Mouse (Mus musculus): ENCODE results near the gene Prkar1a.
A peak's percentile ranks its signal among the peaks of the same experiment; 100 is the strongest.

Prkar1a gene

DNA sequence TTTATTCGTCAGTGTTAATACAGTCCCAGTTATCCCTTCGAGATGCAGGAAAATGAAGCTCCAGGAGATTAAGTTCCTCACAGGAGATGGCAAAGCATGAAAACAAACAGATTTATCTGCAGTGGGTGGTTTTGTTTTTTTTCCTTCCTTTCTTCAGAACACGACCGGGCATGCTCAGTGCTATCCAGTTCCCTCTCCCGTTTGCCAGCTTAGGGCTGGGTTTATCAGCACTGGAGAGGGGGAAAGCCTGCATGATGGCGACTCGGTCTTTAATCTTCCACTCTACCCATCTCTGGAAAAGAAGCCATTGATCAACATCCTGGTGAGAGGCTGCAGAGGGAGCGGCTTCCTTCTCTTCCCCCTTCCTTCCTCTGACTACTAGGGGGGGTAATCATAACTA, at the start of gene Prkar1a:
Gene Prkar1a, plus strand, starts transcription at position 200 of the 400 bp plus-strand sequence.
- Histone ChIP-seq H3K9me3 (ENCODE audit: low read length) (no peaks in the 10 kb centered on the region), H3K4me1 (replicated peaks; ENCODE audit: low read depth, low read length) (peaks cover 38% of the 10 kb centered on the region), H3K27me3 (ENCODE audit: insufficient read depth, low read length) (peaks cover 18% of the 10 kb centered on the region), H3K36me3 (ENCODE audit: insufficient read depth, low read length) (peaks cover 10% of the 10 kb centered on the region), H3K4me3 (replicated peaks; ENCODE audit: low read length) (peak within 1 kb of the TSS; percentile 94)
- TF ChIP-seq CTCF (conservative IDR thresholded peaks at IDR 0.05; ENCODE audit: low read length) = no peak

DNA sequence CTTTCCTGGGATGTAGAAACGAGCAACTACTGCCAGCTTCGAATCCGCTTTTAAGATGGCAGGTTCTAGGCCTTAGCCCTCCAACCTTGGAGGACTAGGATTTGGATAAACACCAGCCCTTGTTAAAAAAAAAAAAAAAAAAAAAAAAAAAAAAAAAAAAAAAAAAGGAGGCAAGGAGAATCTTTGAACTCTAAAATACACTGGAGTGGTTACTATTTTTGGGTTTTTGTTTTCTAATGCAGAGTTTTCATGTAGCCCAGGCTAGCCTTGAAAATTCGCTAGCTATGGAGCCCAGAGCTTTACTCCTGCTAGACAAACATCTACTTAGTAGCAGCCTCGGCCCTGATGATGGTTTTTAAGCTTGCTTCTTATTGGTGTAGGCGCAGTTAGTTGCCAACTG, 41.6 kb upstream of the Prkar1a start:
- Histone ChIP-seq H3K9me3 (ENCODE audit: low read length) (no peaks in the 10 kb centered on the region), H3K4me3 (replicated peaks; ENCODE audit: low read length) (no peak overlapping the region), H3K27me3 (ENCODE audit: insufficient read depth, low read length) (peaks cover 3% of the 10 kb centered on the region), H3K4me1 (replicated peaks; ENCODE audit: low read depth, low read length) (peaks cover 21% of the 10 kb centered on the region), H3K36me3 (ENCODE audit: insufficient read depth, low read length) (0 out of 2 replicates have a peak, but pooled peaks cover 4% of the 10 kb centered on the region)
- TF ChIP-seq NANOG (IDR thresholded peaks at IDR 0.05; ENCODE audit: borderline replicate concordance, low read length) (no peak), CTCF (conservative IDR thresholded peaks at IDR 0.05; ENCODE audit: low read length) (no peak), POU5F1 (IDR thresholded peaks at IDR 0.05; ENCODE audit: borderline replicate concordance, low read length) (no peak)

DNA sequence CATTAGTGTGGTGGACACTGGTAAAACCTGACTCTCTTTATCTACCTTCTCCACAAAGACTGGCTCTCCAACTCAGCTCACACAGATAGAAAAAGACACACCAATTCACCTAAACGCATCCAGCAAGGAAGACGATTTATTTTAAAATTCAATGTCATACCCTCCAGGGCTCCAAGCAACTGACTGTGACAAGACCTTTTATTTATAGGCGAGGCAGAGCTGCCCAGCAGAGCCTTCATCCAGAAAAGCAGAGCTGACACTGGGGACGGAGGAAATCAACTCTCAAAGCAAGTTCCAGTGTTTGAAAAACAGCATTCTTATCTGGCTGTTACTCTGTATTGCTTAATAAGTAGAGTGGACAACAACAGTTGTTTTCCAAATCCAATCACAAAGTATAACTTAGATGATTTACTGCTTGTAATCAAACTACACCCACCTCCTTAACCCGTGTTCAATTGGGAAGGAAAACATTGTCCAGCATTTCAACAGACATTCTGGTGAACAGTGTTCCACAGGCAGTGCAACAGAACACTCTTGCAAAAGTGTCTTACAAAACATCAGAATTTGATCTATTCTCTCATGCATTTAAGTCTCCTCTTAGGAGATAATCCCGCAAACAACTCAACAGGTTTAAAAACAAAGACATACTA, 40.1 kb upstream of the Prkar1a start:
- Histone ChIP-seq H3K27me3 (ENCODE audit: insufficient read depth, low read length) (peaks cover 12% of the 10 kb centered on the region), H3K9me3 (ENCODE audit: low read length) (no peaks in the 10 kb centered on the region), H3K36me3 (ENCODE audit: insufficient read depth, low read length) (no peaks in the 10 kb centered on the region), H3K4me1 (replicated peaks; ENCODE audit: low read depth, low read length) (peaks cover 21% of the 10 kb centered on the region), H3K4me3 (replicated peaks; ENCODE audit: low read length) (no peak overlapping the region)
- TF ChIP-seq POU5F1 (IDR thresholded peaks at IDR 0.05; ENCODE audit: borderline replicate concordance, low read length) = no peak

DNA sequence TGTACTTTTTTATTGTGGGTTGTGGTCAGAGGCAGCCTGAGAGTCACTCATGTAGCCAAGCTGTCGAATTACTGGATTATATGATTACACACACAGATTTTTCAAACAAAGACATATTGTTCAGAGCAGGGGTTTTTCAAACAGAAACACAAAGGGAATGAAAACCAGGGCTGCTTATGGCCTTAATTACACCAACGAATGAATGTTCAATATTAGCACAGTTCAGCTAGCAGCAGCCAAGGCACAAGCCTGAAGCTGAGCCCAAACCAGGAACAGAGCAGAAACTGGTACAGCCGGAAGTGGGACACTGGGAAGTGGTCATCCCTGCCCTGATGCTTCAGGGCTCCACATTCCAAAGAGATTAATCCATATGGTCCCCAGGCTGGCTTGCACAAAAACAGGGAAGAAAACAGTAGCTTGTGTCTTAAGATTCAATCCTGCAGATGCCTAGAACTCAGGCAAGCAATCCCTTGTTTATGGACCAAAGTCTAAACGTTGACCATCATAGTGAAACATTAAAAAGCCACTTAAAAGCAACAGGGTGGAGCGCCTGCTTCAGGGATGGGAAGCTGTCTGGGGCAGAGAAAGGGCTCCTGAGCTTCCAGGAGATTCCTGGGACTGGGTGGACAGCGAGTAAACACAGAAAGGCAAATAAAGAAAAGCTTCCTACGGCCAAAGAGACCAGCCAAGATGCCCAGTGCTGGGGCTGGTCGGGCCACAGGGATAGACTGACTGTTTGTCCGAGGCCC, 39.0 kb upstream of the Prkar1a start:
- Histone ChIP-seq H3K4me3 (replicated peaks; ENCODE audit: low read length) (peak overlapping the region; percentile 95), H3K36me3 (ENCODE audit: insufficient read depth, low read length) (no peaks in the 10 kb centered on the region), H3K4me1 (replicated peaks; ENCODE audit: low read depth, low read length) (peaks cover 24% of the 10 kb centered on the region), H3K27me3 (ENCODE audit: insufficient read depth, low read length) (peaks cover 12% of the 10 kb centered on the region), H3K9me3 (ENCODE audit: low read length) (no peaks in the 10 kb centered on the region)
- TF ChIP-seq POU5F1 (IDR thresholded peaks at IDR 0.05; ENCODE audit: borderline replicate concordance, low read length) = no peak
- no peak for TF ChIP-seq CTCF (conservative IDR thresholded peaks at IDR 0.05; ENCODE audit: low read length)
- no peak for TF ChIP-seq NANOG (IDR thresholded peaks at IDR 0.05; ENCODE audit: borderline replicate concordance, low read length)

DNA sequence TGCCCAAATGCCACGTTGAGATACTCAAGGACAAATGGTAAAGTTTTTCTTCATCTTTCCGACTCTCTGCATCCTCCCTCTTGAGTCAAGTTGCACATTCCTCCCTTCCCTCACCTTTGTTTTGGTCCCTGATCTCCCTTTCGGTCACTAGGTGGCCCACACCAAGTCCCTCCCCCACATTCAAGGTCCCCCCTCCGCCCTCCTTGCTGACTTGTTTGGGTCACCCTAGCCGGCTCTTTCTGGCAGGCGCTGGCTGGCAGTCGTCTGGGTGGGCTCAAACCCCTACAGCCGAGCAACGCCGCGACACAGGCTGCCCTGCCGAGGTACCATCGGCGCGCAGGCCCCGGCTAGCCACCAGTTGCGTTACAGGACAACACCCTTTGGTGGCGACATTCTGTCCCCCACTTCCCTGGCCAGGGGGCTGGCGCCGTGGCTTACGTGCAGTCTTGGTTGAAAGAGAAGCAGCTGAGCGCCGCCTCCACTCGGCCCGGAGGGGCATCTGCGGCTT, 38.4 kb upstream of the Prkar1a start:
- H3K27me3 ChIP-seq (ENCODE audit: insufficient read depth, low read length) = peaks cover 12% of the 10 kb centered on the region
- TF ChIP-seq CTCF (conservative IDR thresholded peaks at IDR 0.05; ENCODE audit: low read length) (no peak), NANOG (IDR thresholded peaks at IDR 0.05; ENCODE audit: borderline replicate concordance, low read length) (no peak), POU5F1 (IDR thresholded peaks at IDR 0.05; ENCODE audit: borderline replicate concordance, low read length) (no peak)
- no peaks in the 10 kb centered on the region for H3K36me3 ChIP-seq (ENCODE audit: insufficient read depth, low read length)
- H3K4me1 ChIP-seq (replicated peaks; ENCODE audit: low read depth, low read length) = peaks cover 26% of the 10 kb centered on the region
- no peaks in the 10 kb centered on the region for H3K9me3 ChIP-seq (ENCODE audit: low read length)
- peak overlapping the region; percentile 95 for H3K4me3 ChIP-seq (replicated peaks; ENCODE audit: low read length)

DNA sequence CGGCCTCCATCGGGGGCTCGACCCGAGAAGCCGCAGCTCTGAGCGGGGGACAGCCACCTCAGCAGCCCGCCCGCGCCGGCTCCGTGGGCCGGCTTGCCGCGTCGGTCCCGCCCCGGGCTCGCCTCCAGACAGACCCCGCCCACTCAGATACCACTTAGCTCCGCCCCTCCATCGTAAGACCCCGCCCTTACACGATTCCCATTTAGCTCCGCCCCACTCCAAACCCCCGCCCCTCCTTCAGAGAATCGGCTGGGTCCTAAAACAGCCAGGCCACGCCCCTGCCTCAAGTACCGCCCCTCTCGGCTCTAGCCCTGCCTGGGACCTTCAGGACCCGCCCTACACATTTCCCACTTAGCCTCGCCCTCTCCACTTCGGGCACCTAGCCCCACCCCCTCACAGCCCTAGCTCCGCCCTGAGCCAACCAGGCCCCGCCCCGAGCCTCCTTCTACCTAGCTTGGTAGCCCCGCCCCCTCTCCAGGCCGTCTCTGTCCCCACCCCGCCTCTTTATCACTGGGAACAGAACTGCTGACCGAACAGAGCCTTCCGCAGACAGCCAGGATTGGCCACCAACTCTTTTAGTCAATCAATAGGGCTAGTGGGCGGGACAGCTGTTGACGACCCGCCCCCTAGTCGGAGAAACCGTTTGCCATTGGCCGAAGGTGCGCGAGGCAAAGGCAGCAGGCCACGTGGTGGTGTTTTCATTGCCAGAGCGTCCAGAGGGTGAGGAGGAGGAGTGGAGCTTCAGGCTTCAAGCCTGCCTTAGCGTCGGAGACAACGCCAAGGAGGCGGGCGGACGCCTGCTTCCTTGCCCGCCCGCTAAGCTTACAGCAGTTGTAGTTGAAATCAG, 37.7 kb upstream of the Prkar1a start, which contains the start of gene Wipi1:
Gene Wipi1, minus strand, starts transcription at position 665 of the 847 bp plus-strand sequence.
- peaks cover 12% of the 10 kb centered on the region for H3K27me3 ChIP-seq (ENCODE audit: insufficient read depth, low read length)
- H3K36me3 ChIP-seq (ENCODE audit: insufficient read depth, low read length) = no peaks in the 10 kb centered on the region
- peaks cover 26% of the 10 kb centered on the region for H3K4me1 ChIP-seq (replicated peaks; ENCODE audit: low read depth, low read length)
- no peaks in the 10 kb centered on the region for H3K9me3 ChIP-seq (ENCODE audit: low read length)
- TF ChIP-seq CTCF (conservative IDR thresholded peaks at IDR 0.05; ENCODE audit: low read length) = no peak
- no peak for TF ChIP-seq POU5F1 (IDR thresholded peaks at IDR 0.05; ENCODE audit: borderline replicate concordance, low read length)
- TF ChIP-seq NANOG (IDR thresholded peaks at IDR 0.05; ENCODE audit: borderline replicate concordance, low read length) = no peak
- H3K4me3 ChIP-seq (replicated peaks; ENCODE audit: low read length) = peak within 1 kb of the TSS; percentile 95

DNA sequence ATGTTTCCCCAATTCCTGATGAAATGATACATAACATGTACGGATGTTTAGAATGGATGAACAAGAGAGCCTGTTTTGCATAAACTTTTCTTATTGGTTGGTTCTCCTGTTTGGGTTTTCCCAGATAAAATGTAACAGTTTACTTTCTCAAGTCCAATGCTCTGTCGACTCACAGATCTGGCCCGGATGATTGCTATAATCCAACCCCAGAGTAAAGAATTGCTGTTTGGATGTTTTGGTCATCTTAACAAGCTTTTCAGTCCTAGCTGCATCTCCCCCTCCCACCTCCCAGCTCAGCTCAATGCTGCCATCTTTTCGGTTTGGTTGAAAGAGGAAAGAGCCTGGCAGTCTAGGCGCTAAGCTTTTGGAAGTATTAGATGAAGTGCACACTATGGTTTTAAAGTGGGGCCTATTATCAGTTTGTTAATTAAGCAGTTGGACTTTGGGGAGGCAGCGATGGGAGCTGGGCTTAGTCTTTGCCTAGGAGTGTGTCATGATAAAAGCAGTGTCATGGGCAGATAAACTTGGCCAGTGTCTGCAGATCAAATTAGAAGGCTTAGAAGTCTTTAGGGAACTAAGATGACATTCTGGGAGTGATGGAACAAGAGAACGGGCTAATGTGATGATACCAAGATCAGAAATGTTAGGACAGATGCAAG, 36.2 kb upstream of the Prkar1a start:
- H3K36me3 ChIP-seq (ENCODE audit: insufficient read depth, low read length) = no peaks in the 10 kb centered on the region
- H3K27me3 ChIP-seq (ENCODE audit: insufficient read depth, low read length) = peaks cover 12% of the 10 kb centered on the region
- peaks cover 19% of the 10 kb centered on the region for H3K4me1 ChIP-seq (replicated peaks; ENCODE audit: low read depth, low read length)
- TF ChIP-seq NANOG (IDR thresholded peaks at IDR 0.05; ENCODE audit: borderline replicate concordance, low read length) (no peak), POU5F1 (IDR thresholded peaks at IDR 0.05; ENCODE audit: borderline replicate concordance, low read length) (no peak), CTCF (conservative IDR thresholded peaks at IDR 0.05; ENCODE audit: low read length) (no peak)
- H3K9me3 ChIP-seq (ENCODE audit: low read length) = no peaks in the 10 kb centered on the region
- H3K4me3 ChIP-seq (replicated peaks; ENCODE audit: low read length) = no peak overlapping the region

DNA sequence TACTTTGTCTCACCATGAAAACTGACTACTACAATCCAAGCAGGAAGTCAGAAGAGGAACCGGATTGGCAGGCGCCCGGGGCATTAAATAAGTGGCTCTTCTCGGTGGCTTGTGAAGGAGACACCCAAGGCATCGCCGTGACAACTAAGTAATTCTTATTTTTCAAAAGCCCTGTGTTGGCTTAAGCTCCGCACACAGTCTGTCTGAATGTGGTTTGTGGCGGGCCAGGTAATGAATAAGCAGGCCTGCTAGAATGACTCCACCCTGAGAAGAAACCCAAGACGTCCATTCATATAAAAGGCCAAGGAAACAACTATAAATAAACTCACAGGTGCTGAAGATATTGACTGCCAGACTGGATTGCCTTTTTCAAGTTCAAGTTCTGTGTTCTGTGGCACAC, 33.9 kb upstream of the Prkar1a start:
- Histone ChIP-seq H3K4me1 (replicated peaks; ENCODE audit: low read depth, low read length) (peaks cover 16% of the 10 kb centered on the region), H3K9me3 (ENCODE audit: low read length) (no peaks in the 10 kb centered on the region), H3K4me3 (replicated peaks; ENCODE audit: low read length) (no peak overlapping the region), H3K36me3 (ENCODE audit: insufficient read depth, low read length) (no peaks in the 10 kb centered on the region), H3K27me3 (ENCODE audit: insufficient read depth, low read length) (peaks cover 12% of the 10 kb centered on the region)
- no peak for TF ChIP-seq POU5F1 (IDR thresholded peaks at IDR 0.05; ENCODE audit: borderline replicate concordance, low read length)
- TF ChIP-seq NANOG (IDR thresholded peaks at IDR 0.05; ENCODE audit: borderline replicate concordance, low read length) = no peak
- no peak for TF ChIP-seq CTCF (conservative IDR thresholded peaks at IDR 0.05; ENCODE audit: low read length)

All from E14TG2a.4 (cell line).